Mouse (Mus musculus) adrenal gland (tissue): ENCODE data around the gene Uap1.
"Not testable (repeated sequence)": the region's sequence is repeated elsewhere in the genome, so short reads cannot be mapped to it uniquely, and the experiment has no call there.

ENCODE experiments used
- intact Hi-C: fragments of 180-260 bp; cut with DNase I; formaldehyde crosslinking; loops from one replicate; pipeline ENCODE4 v1.15.1; 2025

The Uap1 gene

DNA sequence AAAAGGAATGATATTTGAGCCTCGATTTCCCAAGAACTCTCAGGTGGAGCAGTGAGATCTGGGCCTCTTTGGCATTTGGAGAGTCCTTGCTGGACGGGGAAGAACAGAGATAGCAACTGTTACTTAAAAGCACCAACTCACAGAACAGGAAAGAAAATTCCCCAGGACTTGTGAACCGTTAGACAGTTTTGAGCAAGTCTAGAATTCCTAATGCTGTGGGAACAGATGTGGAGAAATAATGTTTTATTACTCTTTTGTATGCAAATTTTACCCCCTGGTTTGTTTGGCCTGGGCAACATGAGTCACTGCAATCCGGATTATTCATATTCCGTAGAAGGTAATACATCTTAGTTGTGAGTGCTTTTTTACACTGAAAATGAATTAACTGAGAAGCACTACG lies 61.1 kb downstream of the Uap1 start:
- intact Hi-C loops: no loop called here

DNA sequence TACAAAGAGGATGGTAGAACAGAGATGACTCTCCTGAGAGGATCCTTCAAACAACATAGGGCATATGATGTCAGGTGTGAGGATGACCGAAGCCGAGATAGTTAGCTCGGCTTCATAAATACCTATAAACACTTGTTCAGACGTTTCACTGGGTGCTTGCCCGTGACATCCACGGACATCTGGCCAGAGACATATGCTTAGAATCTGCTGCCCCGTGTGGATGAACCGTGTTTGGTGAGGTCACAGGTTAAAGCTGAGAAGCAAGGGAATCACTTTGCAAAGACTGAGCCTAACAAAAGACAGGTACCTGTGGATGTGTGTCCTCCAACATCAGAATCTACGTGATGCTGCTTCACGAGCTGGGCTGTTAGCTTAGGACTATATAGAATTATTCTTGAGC lies 62.5 kb downstream of the Uap1 start:
- intact Hi-C loops: no loop called here

DNA sequence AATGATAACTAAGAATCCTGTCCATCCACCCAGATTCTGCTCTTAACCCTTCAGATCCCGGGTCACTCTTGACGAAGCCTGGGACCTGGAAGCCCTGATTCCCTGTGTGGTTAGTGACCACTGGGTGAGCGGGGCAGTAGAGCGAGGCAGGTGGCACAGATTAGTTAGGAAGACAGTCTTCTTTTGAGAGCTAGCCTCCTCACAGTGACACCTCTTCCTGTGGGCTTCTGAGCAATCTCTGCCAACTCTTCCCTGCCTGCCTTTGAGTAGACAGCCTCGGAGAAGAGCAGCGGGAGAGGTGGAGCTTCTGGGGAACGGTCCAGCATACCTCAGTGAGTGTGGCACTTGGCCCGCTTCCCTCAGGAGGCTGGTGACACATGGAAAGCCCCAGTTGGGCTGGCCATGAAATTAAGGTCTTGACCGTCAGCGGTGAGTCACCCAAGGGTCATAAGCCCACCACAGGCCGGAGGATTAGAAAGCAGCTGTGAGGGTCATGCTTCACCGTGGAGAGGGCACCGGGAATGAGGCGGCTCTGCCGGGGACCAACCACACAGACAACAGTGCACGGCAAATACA lies 63.0 kb downstream of the Uap1 start:
- intact Hi-C loops: no loop called here

DNA sequence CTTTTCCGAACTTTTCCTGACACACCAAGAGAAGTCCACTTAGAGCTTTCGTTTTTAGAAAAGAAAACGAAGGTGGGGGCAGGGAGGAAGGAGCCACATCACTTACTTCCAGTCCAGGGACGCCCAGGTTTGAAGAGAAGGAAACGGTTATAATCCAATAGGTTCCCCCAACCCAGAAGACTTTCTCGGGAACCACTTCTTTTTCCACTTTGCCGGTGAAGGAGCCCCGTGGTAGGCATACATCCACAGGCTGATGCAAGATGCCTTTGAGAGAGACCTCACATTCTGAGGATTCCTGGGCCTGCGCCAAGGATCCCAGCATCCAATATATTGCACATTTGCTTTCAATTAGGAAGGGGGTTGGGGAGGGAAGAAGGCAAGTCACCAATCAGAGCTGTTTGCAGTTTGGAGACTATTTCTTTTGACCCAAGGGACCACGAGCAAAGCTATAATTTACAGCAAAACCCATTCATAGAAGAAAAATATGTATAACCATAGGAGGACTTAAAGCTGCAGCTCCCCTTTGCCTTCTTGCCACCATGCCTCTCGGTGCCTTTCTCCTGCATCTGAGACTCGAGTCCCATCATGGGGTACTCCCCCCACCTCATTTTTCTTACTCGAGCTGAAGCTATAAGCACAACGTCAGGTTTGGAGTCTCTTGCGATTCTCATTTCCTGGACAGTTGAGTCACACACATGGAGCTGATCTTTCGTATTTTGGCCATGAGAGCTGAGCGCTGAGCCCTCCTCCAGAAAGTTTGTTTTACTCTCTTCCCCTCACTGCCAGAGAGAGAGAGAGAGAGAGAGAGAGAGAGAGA lies 64.0 kb downstream of the Uap1 start, which contains the start of gene Ddr2:
Gene Ddr2 (minus strand): TSS at position 247 of the 817 bp plus-strand sequence.
- intact Hi-C loops: no loop called here

DNA sequence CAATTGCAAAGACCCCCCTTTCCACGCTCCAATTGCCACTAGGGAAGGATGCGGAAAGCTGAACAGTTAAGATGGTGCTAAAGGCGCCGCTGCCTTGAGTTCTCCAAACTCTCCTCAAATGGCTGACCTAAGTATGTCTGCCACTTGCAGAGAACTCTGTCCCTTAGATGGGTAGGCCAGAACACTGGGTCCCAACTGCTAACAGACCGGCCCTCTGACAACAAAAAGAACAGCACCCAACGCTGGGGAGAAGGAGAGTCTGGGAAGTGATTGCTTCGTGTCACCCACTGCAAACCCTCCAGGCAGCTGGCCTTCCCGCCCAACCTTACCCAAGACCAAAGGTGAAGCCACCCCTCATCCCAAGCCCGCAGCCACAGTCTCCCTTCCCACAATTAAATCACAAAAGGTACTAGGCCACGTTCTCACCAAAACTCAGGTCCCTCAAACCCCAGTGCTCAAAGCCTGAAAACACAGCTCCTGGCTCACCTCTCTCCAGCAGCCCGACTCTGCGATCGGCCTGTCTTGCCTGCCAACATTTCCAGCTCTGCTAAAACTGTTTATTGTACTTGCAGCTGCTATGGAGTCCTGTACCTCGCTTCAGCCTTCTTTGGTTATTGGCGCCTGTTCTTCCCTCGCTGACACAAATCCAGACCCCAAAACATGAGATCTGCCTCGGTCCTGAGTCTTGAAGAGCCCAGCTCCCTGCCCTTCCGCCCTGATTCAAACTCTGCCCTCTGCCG lies 64.8 kb downstream of the Uap1 start:
- intact Hi-C loops: no loop called here

DNA sequence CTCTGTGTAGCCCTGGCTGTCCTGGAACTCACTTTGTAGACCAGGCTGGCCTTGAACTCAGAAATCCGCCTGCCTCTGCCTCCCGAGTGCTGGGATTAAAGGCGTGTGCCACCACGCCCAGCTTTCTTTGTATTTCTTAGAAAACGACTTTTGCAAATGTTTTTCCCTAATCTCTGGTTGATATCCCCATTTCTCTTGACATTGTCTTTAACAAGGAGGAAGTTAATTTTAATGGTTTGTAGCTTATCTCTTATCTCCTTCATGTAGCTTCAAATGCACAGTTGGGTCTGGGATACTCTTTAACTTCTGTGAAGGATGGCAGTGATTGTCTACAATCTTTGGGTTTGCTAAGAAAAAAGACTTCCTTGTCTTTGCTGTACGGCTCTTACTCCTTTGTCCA lies 71.9 kb downstream of the Uap1 start:
- intact Hi-C loops: not testable (repeated sequence)
